Mouse (Mus musculus) hindbrain, embryonic 16.5 days (tissue): ENCODE results near the gene Rimbp2. TPM values are rescaled to one million over a fixed set of nuclear protein-coding genes. Genes with fewer than 3 reads are reported as not detected.

ENCODE experiments used
- ATAC-seq: fragments of 200-750 bp; cut with Nextera tagmentation; 2 replicates; pipeline ENCODE4 v1.8.0; 2017; ENCODE audit warnings: moderate TSS enrichment, moderate library complexity
- H3K27ac ChIP-seq: fragments of 300-500 bp; sonication (generic); 2 replicates; pipeline ENCODE4 v1.5.1; 2014; ENCODE audit warnings: low read depth, mild to moderate bottlenecking, control low read depth, low read length, moderate library complexity
- H3K27me3 ChIP-seq: fragments of 300-500 bp; sonication (generic); replicated peaks from 2 replicates; pipeline ENCODE4 v1.6.1; 2014; ENCODE audit warnings: low read length; ENCODE audit not compliant: control insufficient read depth, insufficient read depth
- H3K36me3 ChIP-seq: fragments of 300-500 bp; sonication (generic); 2 replicates; pipeline ENCODE4 v1.6.1; 2014; ENCODE audit warnings: mild to moderate bottlenecking, low read length, moderate library complexity, mixed read lengths; ENCODE audit not compliant: control insufficient read depth, insufficient read depth
- H3K4me1 ChIP-seq: fragments of 300-500 bp; sonication (generic); 2 replicates; pipeline ENCODE4 v1.6.1; 2014; ENCODE audit warnings: low read depth, low read length; ENCODE audit not compliant: control insufficient read depth, insufficient read depth
- H3K4me2 ChIP-seq: fragments of 300-500 bp; sonication (generic); 2 replicates; pipeline ENCODE4 v1.6.1; 2014; ENCODE audit warnings: mild to moderate bottlenecking, low read length, control low read depth, moderate library complexity
- H3K4me3 ChIP-seq: fragments of 300-500 bp; sonication (generic); 2 replicates; pipeline ENCODE4 v1.5.1; 2014; ENCODE audit warnings: mild to moderate bottlenecking, low read length, control low read depth, moderate library complexity
- H3K9ac ChIP-seq: fragments of 300-500 bp; sonication (generic); 2 replicates; pipeline ENCODE4 v1.6.1; 2014; ENCODE audit warnings: low read depth, mild to moderate bottlenecking, control low read depth, low read length, moderate library complexity
- H3K9me3 ChIP-seq: fragments of 300-500 bp; sonication (generic); 2 replicates; pipeline ENCODE4 v1.6.1; 2014; ENCODE audit warnings: mild to moderate bottlenecking, low read length, moderate library complexity; ENCODE audit not compliant: control insufficient read depth
- WGBS: fragments of 180-500 bp; shearing (Covaris S2); extraction: QIAGEN DNeasy Blood & Tissue Kit; methylation state at CpG from one replicate; pipeline ENCODE4 v1.1.7; 2014; 5-methylcytosine and 5-hydroxymethylcytosine counted together
- polyA plus RNA-seq: library from polyadenylated mRNA; unstranded; fragments of >200 nt; fragmentation: Nextera tagmentation; extraction: Ambion mirVana; gene quantifications from 2 replicates; pipeline ENCODE4 v1.2.1, GENCODE M21; 2015

Rimbp2 gene
- polyA plus RNA-seq: 4.7 and 6.4 TPM in 2 replicates

DNA sequence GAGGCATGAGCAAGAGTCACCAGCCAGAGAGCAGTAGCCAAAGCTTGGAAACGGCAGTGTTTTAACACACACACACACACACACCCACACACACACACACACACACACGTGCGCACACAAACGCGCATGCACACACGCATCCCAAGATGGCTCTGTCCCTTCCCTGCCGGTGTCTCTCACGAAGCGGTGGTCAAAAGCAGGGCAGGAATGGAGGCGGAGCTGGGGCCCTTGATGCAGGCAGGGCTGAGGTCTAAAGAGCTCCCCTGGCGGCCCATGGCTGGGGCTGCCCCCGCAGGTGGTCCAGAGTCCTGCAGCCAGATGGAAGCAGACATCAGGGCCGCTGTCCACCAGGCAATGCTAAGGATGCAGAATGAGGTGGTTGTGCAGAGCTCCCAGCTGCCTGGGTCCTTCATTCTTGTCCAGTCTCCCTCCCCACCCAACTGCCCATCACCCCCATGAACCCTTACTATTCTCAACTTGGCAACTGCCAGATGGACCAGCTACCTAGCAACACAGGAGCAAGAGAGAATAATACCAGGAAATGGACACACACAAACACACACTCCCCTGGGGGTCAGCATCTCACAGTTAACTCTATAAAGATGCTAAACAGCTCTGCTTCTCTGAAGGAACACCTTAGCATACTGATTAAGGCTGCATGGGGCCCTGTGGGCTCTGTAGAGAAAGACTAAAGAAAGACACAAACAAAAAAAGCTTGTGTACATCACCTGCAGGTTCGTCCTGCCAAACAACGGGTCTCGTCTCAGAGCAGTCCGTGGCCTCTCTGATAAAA lies at the start of gene Rimbp2:
Rimbp2 (minus strand) TSS at position 209 of the 793 bp plus-strand sequence.
- H3K9ac ChIP-seq: peak within 1 kb of the TSS; percentile 75
- H3K4me1 ChIP-seq: peaks cover 11% of the 10 kb centered on the region
- no peaks in the 10 kb centered on the region for H3K36me3 ChIP-seq
- H3K27ac ChIP-seq: peak within 1 kb of the TSS; percentile 83
- peak within 1 kb of the TSS; percentile 67 for H3K4me2 ChIP-seq
- WGBS: 6% methylated on average over 17 of the region's 17 CpGs
- no peaks in the 10 kb centered on the region for H3K9me3 ChIP-seq
- peak; percentile 84 for ATAC-seq
- H3K4me3 ChIP-seq: peak within 1 kb of the TSS; percentile 56
- H3K27me3 ChIP-seq: no peaks in the 10 kb centered on the region

DNA sequence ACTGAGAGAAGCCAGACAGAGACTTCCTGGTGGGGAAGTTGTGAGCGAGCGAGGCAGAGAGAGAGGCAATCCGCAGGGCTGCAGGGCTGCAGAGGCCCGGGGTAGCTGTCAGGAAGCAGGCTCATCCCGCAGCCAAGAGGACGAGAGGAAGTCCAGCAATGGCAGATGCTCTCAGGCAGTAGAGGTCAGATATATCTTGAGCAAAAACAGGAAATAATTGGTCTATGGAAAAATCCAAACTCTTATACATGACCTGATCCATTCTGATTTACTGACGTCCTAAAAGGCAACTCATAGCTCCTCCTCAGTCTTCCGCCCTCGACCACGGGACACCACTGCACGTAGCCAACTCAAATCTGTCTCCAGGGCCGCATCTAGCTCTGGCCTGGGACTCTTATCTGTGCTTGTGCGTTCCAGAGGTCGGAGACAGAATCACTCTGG lies 49.3 kb upstream of the Rimbp2 start:
- H3K9ac ChIP-seq: no peak overlapping the region
- no peaks in the 10 kb centered on the region for H3K9me3 ChIP-seq
- H3K4me1 ChIP-seq: peaks cover 12% of the 10 kb centered on the region
- no peak overlapping the region for H3K4me3 ChIP-seq
- 63% methylated on average over 14 of the region's 14 CpGs for WGBS
- H3K4me2 ChIP-seq: no peak overlapping the region
- H3K27ac ChIP-seq: no peak overlapping the region
- ATAC-seq: no peak
- H3K36me3 ChIP-seq: no peaks in the 10 kb centered on the region; the same call in 1 of the 2 replicates
- no peaks in the 10 kb centered on the region for H3K27me3 ChIP-seq

DNA sequence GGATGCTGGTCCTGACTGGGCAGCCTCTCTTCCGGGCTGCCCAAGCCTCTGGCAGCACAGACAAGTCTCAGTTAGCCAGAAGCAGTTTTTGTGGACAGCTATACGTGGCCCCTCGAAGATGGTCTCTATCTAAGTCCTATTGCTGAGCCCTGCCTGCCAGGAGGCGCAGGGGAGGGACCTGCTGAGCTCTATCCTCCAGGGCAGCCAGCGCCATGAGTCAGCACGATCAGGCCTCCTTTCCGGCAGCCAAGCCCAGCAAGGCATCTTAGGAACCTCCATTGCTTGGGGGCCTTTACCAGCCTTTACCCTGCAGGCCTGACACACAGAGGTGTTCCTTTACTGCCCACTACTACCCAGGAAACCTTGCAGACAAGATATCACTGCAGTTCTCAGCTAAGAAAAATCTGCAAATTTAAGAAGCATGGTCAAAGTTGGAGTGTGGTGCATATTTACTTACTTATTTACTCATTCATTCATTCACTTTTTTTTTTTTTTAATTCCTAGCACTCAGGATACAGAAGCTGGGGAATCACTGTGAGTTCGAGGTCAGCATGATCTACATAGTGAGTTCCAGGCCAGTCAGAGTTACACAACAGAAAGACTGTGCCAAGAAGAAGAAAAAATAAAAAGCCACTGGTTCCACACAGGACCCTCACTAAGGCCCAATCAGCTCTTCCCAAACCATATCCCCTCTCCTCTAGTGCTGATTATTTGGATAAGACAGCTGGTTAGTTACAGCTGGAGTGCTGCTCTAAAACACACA lies 47.6 kb upstream of the Rimbp2 start:
- Histone ChIP-seq H3K27me3 (no peaks in the 10 kb centered on the region), H3K27ac (no peak overlapping the region), H3K4me1 (no peaks in the 10 kb centered on the region), H3K9me3 (no peaks in the 10 kb centered on the region), H3K4me3 (no peak overlapping the region), H3K9ac (no peak overlapping the region), H3K4me2 (no peak overlapping the region), H3K36me3 (no peaks in the 10 kb centered on the region; the same call in 1 of the 2 replicates)
- ATAC-seq: no peak
- WGBS: 57% methylated on average over 8 of the region's 8 CpGs

DNA sequence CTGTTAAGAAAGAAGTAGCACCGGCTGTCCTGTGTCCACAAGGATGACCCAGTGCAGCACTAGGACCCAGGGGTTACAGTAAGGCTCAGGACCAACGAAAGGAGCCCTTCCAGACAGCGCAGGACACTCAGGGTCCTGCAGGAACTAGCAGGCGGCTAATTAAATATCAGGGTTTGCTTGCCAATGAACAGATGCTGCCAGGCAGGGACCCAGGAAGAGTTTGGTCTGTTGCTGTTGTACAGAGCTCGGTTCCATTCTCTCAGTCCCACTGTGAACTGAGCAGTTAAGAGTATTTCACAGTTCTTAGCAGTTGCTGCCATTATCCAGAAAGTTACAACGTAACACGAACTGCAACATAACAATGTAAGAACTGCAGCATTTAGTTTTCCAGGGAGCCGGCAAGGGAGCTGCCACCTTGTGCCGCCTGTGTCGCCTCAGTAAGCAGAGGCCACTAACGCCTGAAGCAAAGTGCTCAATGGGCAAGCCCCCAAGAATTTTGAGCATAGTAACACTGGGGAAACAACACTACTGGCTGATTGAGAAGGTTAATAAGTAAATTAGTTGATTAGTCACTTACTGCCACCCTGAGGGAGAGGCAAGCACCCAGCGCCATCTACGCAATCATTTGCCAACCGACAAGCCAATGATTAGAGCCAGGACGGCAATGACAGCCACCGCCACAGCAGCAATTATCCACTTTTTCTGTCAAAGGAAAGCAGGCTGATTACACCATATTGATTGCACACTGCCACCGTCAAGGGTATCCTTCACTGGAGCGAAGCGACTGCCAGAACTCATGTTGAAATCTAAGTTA lies 34.1 kb upstream of the Rimbp2 start:
- H3K9ac ChIP-seq: no peak overlapping the region
- no peak overlapping the region for H3K4me3 ChIP-seq
- H3K27me3 ChIP-seq: no peaks in the 10 kb centered on the region
- peaks cover 11% of the 10 kb centered on the region for H3K36me3 ChIP-seq
- no peak overlapping the region for H3K27ac ChIP-seq
- WGBS: 60% methylated on average over 19 of the region's 19 CpGs
- H3K4me2 ChIP-seq: no peak overlapping the region
- ATAC-seq: no peak
- no peaks in the 10 kb centered on the region for H3K9me3 ChIP-seq
- no peaks in the 10 kb centered on the region for H3K4me1 ChIP-seq

DNA sequence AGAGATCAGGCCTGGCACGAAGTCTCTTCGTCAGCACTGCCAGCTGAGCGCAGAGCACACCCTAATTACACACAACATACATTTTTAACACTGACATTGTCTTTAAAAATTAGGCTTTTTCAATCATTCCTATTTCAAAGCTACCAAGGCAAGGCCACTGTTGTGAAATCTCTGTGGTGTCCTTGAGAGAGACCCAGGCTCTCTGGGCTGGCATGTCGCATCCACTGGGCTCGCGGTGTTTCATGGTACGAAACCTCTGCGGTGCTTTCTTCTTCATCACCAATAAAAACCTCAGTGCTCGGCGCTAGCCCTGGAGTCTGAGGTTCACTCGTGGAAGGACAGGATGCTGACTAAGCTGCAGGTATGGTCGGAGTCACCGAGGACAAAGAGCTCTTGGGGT lies 32.7 kb upstream of the Rimbp2 start:
- WGBS: 86% methylated on average over 13 of the region's 13 CpGs

DNA sequence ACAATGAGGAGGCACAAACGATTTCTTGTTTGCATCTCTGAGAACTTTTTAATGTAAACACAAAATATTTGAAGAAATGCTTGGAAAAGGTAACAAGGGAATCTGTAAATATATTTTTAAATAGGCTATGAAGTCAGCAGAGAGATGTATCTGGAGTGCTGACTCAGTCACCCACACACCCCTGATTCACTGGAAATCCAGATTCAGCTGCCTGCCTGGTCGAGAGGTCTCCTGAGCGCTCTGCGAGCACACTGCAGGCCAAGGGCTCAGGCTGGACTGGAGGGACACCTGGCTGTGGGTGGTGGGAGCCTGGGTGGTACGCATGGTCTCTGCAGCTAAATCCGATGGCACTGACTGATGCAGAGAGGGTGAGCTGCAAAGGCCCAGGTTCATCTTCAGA lies 31.2 kb upstream of the Rimbp2 start:
- 0 out of 2 replicates have a peak, but pooled peaks cover 2% of the 10 kb centered on the region for H3K36me3 ChIP-seq
- H3K4me2 ChIP-seq: no peak overlapping the region
- H3K9ac ChIP-seq: no peak overlapping the region
- H3K27me3 ChIP-seq: no peaks in the 10 kb centered on the region
- no peaks in the 10 kb centered on the region for H3K9me3 ChIP-seq
- H3K4me3 ChIP-seq: no peak overlapping the region
- no peak for ATAC-seq
- WGBS: 92% methylated on average over 6 of the region's 6 CpGs
- no peak overlapping the region for H3K27ac ChIP-seq
- no peaks in the 10 kb centered on the region for H3K4me1 ChIP-seq

More for the DNA sequence above, 32.7 kb upstream of the Rimbp2 start:
- H3K4me1 ChIP-seq: no peaks in the 10 kb centered on the region
- no peak overlapping the region for H3K27ac ChIP-seq
- no peak overlapping the region for H3K4me2 ChIP-seq
- H3K9me3 ChIP-seq: no peaks in the 10 kb centered on the region
- peaks cover 2% of the 10 kb centered on the region; the same call in 1 of the 2 replicates for H3K36me3 ChIP-seq
- ATAC-seq: no peak
- no peak overlapping the region for H3K4me3 ChIP-seq
- no peak overlapping the region for H3K9ac ChIP-seq
- H3K27me3 ChIP-seq: no peaks in the 10 kb centered on the region

DNA sequence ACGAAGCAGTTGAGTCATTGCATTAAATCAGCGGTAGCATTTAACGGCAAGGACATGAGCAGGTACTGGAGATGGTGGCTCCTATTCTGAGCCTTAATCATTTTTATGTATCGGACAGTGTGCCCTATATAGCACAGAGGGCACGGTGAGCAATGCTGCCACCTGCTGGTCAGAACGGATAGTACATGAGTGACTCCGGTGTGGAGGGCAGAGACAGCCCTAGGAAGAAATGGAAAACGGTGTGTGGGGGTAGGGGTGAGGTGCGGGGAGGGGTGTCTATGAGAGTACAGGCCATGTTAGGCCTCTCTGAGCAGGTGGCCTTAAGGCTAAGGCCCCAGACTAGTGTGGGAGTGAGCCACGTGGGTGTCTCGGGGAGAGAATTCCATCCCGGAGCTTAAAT lies 28.3 kb upstream of the Rimbp2 start:
- Histone ChIP-seq H3K9me3 (no peaks in the 10 kb centered on the region), H3K4me3 (no peak overlapping the region), H3K9ac (no peak overlapping the region), H3K27me3 (no peaks in the 10 kb centered on the region), H3K4me1 (no peaks in the 10 kb centered on the region), H3K27ac (no peak overlapping the region), H3K36me3 (0 out of 2 replicates have a peak, but pooled peaks cover 2% of the 10 kb centered on the region), H3K4me2 (no peak overlapping the region)
- peak; percentile 86 for ATAC-seq
- WGBS: 27% methylated on average over 12 of the region's 12 CpGs

DNA sequence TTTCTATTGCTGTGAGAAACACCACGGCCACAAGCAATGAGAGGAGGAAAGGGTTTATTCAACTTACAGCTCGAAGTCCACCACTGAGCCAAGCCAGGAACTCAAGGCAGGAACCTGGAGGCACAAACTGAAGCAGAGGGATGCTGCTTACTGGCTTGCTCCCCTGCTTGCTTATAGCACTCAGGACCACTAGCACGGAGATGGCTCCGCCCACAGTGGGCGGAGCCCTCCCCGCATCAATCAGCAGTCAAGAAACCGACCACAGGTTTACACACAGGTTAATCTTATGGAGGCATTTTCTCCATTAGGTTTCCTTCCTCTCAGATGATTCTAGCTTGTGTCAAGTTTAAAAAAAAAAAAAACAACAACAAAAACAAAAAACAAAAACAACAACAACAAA lies 27.6 kb upstream of the Rimbp2 start:
- no peaks in the 10 kb centered on the region for H3K27me3 ChIP-seq
- no peak for ATAC-seq
- 77% methylated on average over 7 of the region's 7 CpGs for WGBS

More for the DNA sequence above, 27.6 kb upstream of the Rimbp2 start:
- Histone ChIP-seq H3K9me3 (no peaks in the 10 kb centered on the region), H3K27ac (no peak overlapping the region), H3K4me3 (no peak overlapping the region), H3K4me1 (no peaks in the 10 kb centered on the region), H3K36me3 (no peaks in the 10 kb centered on the region), H3K9ac (no peak overlapping the region), H3K4me2 (no peak overlapping the region)
